ENCODE assay signal across 15 mouse cellular contexts in the genomic region with DNA sequence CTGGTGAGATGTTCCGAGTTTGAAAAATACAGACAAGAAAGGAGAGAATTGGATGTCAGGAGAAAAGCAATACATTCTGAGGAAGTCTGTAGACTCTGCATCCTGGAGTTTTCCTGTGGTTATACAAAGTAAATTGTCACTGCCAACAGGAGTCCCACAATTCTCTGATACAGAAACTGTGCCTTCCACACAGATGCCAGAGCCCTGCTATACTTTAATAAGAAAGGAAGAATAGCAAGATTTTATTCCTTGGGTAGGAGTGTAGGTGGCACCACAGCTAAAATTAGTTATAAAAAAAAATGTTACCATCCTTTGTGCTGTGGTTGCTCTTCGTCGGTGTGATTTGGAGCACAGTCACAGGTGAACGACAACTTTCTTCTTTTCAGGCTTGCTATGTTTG.
"Had no signal": no experiment of that assay in that cellular context is flagged by ENCODE, and none has a peak within 500 bp of the region (broad histone marks: within the 10 kb centered on the region; RNA-seq: fewer than 3 reads in every experiment).

No protein-coding gene starts in this region.

- H3K27ac ChIP-seq: limb, embryonic 12.5 days; liver, embryonic 13.5 days; lung, embryonic 15.5 days; macrophage; midbrain, embryonic 15.5 days; neural tube, embryonic 13.5 days had no signal

- DNase-seq: kidney, adult 18-20 months; kidney, postnatal 10 days; liver; liver, embryonic 13.5 days; liver, postnatal 0 days; retina, postnatal 1 day; right cerebral cortex, postnatal 14 days; thymus, adult 18-20 months; thymus, postnatal 14 days had no signal

- H3K4me3 ChIP-seq: limb, embryonic 12.5 days; liver, embryonic 13.5 days; lung, embryonic 15.5 days; megakaryocyte, embryonic 14.5 days; midbrain, embryonic 15.5 days; neural tube, embryonic 13.5 days had no signal
